Mouse (Mus musculus): ENCODE measurements around the gene Tcirg1. TPM values are rescaled to one million over a fixed set of nuclear protein-coding genes. Genes with fewer than 3 reads are reported as not detected.

Tcirg1 gene
- polyA plus RNA-seq, 1 experiment, result 69.2 TPM

DNA sequence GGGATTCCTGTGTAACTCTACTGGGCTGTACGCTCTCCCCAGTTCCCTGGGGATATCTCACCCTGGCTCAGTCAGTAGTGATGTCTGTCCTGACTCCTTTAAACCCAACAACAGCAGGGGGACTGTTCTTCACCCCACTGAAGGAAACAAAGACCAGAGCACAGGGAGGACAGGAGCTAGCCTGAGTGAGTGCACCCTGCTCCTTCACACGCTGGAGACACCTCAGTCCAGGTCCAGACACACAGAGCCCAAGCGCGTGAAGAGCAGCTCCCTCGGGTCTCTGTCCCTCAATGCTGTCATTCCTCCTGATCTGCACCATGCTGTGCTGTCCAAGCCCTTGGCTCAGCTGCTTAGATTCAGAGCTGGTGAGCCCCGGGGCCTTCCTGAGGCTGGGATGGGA, 19.8 kb upstream of the Tcirg1 start:
- Histone ChIP-seq H3K27ac (ENCODE audit: insufficient read depth, low read depth, low read length) (0 out of 2 replicates have a peak overlapping the region, but pooled peaks have one; percentile 0), H3K4me3 (ENCODE audit: insufficient read depth, low read depth, low read length) (no peak overlapping the region), H3K4me1 (ENCODE audit: control insufficient read depth, insufficient read depth, low read length) (peaks cover 9% of the 10 kb centered on the region; the same call in 1 of the 2 replicates), H3K27me3 (replicated peaks; ENCODE audit: control insufficient read depth, insufficient read depth, low read length) (no peaks in the 10 kb centered on the region), H3K36me3 (ENCODE audit: control insufficient read depth, insufficient read depth, low read length) (no peaks in the 10 kb centered on the region)
- TF ChIP-seq CTCF (conservative IDR thresholded peaks at IDR 0.05; ENCODE audit: insufficient read depth, insufficient read length, low read depth, low read length) (no peak), POLR2A (IDR thresholded peaks at IDR 0.05; ENCODE audit: low read depth, low read length) (no peak)
- 73% methylated on average over 6 of the region's 6 CpGs for WGBS
- no peak for DNase-seq

- Histone ChIP-seq H3K27me3 (replicated peaks; ENCODE audit: control insufficient read depth, insufficient read depth, low read length) (no peaks in the 10 kb centered on the region), H3K4me3 (ENCODE audit: insufficient read depth, low read depth, low read length) (no peak overlapping the region), H3K4me1 (ENCODE audit: control insufficient read depth, insufficient read depth, low read length) (peaks cover 9% of the 10 kb centered on the region; the same call in 1 of the 2 replicates), H3K27ac (ENCODE audit: insufficient read depth, low read depth, low read length) (no peak overlapping the region), H3K36me3 (ENCODE audit: control insufficient read depth, insufficient read depth, low read length) (no peaks in the 10 kb centered on the region)
- DNase-seq, result peak; percentile 33
- TF ChIP-seq CTCF (conservative IDR thresholded peaks at IDR 0.05; ENCODE audit: insufficient read depth, insufficient read length, low read depth, low read length) (no peak), POLR2A (IDR thresholded peaks at IDR 0.05; ENCODE audit: low read depth, low read length) (no peak)
- WGBS, result 54% methylated on average over 3 of the region's 3 CpGs
These were observed 19.3 kb upstream of the Tcirg1 start for GRCm38 (mm10) chr19:3926279-3926678.

DNA sequence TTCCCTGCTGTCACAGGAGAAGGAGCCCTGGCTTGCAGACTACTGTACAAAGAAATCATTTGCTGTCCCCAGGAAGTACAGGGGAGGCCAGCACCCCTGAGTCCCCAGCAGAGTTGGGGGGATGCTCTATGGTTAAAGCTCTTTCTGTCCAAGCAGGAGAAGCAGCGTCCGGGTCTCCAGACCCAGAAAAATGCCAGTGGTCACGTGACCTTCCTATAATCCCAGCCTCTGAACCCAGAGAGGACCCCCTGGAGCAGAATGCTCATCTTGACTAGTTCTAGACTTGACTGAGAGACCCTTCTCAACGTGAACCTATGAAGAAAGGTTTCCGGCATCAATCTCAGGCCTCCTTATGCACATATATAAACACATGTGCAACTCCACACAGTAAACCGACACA, 18.9 kb upstream of the Tcirg1 start:
- DNase-seq, result no peak
- H3K4me3 ChIP-seq (ENCODE audit: insufficient read depth, low read depth, low read length), result no peak overlapping the region
- TF ChIP-seq CTCF (conservative IDR thresholded peaks at IDR 0.05; ENCODE audit: insufficient read depth, insufficient read length, low read depth, low read length) (no peak), POLR2A (IDR thresholded peaks at IDR 0.05; ENCODE audit: low read depth, low read length) (no peak)
- H3K27me3 ChIP-seq (replicated peaks; ENCODE audit: control insufficient read depth, insufficient read depth, low read length), result no peaks in the 10 kb centered on the region
- no peak overlapping the region for H3K27ac ChIP-seq (ENCODE audit: insufficient read depth, low read depth, low read length)
- peaks cover 9% of the 10 kb centered on the region; the same call in 1 of the 2 replicates for H3K4me1 ChIP-seq (ENCODE audit: control insufficient read depth, insufficient read depth, low read length)
- H3K36me3 ChIP-seq (ENCODE audit: control insufficient read depth, insufficient read depth, low read length), result no peaks in the 10 kb centered on the region
- WGBS, result 86% methylated on average over 6 of the region's 6 CpGs

GRCm38 (mm10) chr19:3924868-3925267, 17.9 kb upstream of the Tcirg1 start:
- Histone ChIP-seq H3K36me3 (ENCODE audit: control insufficient read depth, insufficient read depth, low read length) (no peaks in the 10 kb centered on the region), H3K27me3 (replicated peaks; ENCODE audit: control insufficient read depth, insufficient read depth, low read length) (no peaks in the 10 kb centered on the region), H3K4me3 (ENCODE audit: insufficient read depth, low read depth, low read length) (no peak overlapping the region), H3K27ac (ENCODE audit: insufficient read depth, low read depth, low read length) (no peak overlapping the region), H3K4me1 (ENCODE audit: control insufficient read depth, insufficient read depth, low read length) (peaks cover 7% of the 10 kb centered on the region; the same call in 1 of the 2 replicates)
- DNase-seq, result no peak
- 94% methylated on average over 7 of the region's 7 CpGs for WGBS
- TF ChIP-seq CTCF (conservative IDR thresholded peaks at IDR 0.05; ENCODE audit: insufficient read depth, insufficient read length, low read depth, low read length), result no peak
- no peak for TF ChIP-seq POLR2A (IDR thresholded peaks at IDR 0.05; ENCODE audit: low read depth, low read length)

DNA sequence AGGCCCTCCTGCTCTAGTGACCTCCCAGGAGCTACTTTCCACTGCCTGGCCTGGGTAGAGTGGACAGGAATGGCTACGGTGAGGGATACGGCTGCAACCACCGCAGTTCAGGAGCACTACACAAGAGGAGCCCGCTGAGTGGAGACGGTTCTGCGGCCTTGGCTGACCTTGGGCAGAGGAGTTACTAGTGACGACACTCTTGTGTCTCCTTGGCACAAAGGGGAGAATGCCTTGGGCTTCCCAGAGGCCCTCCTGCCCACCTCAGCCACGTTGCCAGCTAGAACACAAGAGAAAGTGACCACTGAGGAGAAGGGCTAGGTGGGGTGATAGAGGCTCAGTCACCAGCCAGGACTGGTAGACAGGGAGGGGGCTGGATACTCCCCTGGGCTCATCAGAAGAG, 17.3 kb upstream of the Tcirg1 start:
- TF ChIP-seq POLR2A (IDR thresholded peaks at IDR 0.05; ENCODE audit: low read depth, low read length) (no peak), CTCF (conservative IDR thresholded peaks at IDR 0.05; ENCODE audit: insufficient read depth, insufficient read length, low read depth, low read length) (no peak)
- H3K27ac ChIP-seq (ENCODE audit: insufficient read depth, low read depth, low read length), result peak overlapping the region; percentile 28; the same call in 1 of the 2 replicates
- H3K27me3 ChIP-seq (replicated peaks; ENCODE audit: control insufficient read depth, insufficient read depth, low read length), result no peaks in the 10 kb centered on the region
- no peak overlapping the region for H3K4me3 ChIP-seq (ENCODE audit: insufficient read depth, low read depth, low read length)
- 61% methylated on average over 8 of the region's 8 CpGs for WGBS
- H3K4me1 ChIP-seq (ENCODE audit: control insufficient read depth, insufficient read depth, low read length), result peaks cover 2% of the 10 kb centered on the region; the same call in 1 of the 2 replicates
- no peaks in the 10 kb centered on the region for H3K36me3 ChIP-seq (ENCODE audit: control insufficient read depth, insufficient read depth, low read length)
- no peak for DNase-seq

- WGBS, result 48% methylated on average over 13 of the region's 13 CpGs
- Histone ChIP-seq H3K36me3 (ENCODE audit: control insufficient read depth, insufficient read depth, low read length) (no peaks in the 10 kb centered on the region), H3K27ac (ENCODE audit: insufficient read depth, low read depth, low read length) (peak overlapping the region; percentile 49), H3K4me1 (ENCODE audit: control insufficient read depth, insufficient read depth, low read length) (no peaks in the 10 kb centered on the region), H3K27me3 (replicated peaks; ENCODE audit: control insufficient read depth, insufficient read depth, low read length) (no peaks in the 10 kb centered on the region), H3K4me3 (ENCODE audit: insufficient read depth, low read depth, low read length) (no peak overlapping the region)
- TF ChIP-seq POLR2A (IDR thresholded peaks at IDR 0.05; ENCODE audit: low read depth, low read length) (no peak), CTCF (conservative IDR thresholded peaks at IDR 0.05; ENCODE audit: insufficient read depth, insufficient read length, low read depth, low read length) (no peak)
- peak; percentile 50 for DNase-seq
These were observed 16.7 kb upstream of the Tcirg1 start for GRCm38 (mm10) chr19:3923586-3923985.

DNA sequence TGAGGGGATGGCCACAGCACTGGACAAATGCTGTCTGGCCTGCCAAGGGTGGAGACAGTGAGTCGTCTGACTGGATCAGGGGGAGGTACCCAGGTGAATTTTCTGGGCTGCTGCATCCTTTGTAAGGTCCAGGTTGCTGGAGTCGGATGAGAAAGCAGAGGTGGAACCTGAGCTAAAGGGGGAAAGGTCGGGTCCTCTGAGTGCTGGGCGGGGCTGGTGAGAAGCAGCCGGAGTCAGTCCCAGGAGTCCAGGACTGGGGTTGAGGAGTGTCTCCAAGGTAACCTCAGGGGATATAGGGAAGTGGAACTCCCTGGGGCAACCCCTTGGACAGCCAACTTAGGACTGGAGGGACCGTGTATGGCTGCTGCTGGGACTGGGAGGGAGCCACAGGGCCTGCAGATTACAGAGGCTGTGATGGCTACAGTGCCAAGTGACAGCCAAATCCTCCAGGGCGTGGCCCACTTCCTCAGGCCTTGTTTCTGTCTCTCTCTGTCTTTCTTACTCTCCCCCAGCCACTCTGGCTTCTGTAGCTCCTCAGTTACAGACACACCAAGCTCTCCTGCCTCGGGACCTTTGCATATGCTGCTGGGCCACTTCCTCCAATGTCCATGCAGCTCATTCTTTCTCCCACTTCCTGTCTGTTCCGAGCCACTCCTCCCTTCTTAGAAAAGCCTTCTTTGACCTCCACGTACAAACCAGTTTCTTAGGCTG, 15.9 kb upstream of the Tcirg1 start:
- WGBS, result 56% methylated on average over 10 of the region's 10 CpGs

More for the DNA sequence above, 15.9 kb upstream of the Tcirg1 start:
- no peak for DNase-seq
- H3K4me3 ChIP-seq (ENCODE audit: insufficient read depth, low read depth, low read length), result no peak overlapping the region
- H3K4me1 ChIP-seq (ENCODE audit: control insufficient read depth, insufficient read depth, low read length), result no peaks in the 10 kb centered on the region
- no peaks in the 10 kb centered on the region for H3K36me3 ChIP-seq (ENCODE audit: control insufficient read depth, insufficient read depth, low read length)
- TF ChIP-seq CTCF (conservative IDR thresholded peaks at IDR 0.05; ENCODE audit: insufficient read depth, insufficient read length, low read depth, low read length), result no peak
- TF ChIP-seq POLR2A (IDR thresholded peaks at IDR 0.05; ENCODE audit: low read depth, low read length), result no peak
- no peaks in the 10 kb centered on the region for H3K27me3 ChIP-seq (replicated peaks; ENCODE audit: control insufficient read depth, insufficient read depth, low read length)
- peak overlapping the region; percentile 49; the same call in 1 of the 2 replicates for H3K27ac ChIP-seq (ENCODE audit: insufficient read depth, low read depth, low read length)
